ENCODE assay signal across 19 mouse cellular contexts in the genomic region with DNA sequence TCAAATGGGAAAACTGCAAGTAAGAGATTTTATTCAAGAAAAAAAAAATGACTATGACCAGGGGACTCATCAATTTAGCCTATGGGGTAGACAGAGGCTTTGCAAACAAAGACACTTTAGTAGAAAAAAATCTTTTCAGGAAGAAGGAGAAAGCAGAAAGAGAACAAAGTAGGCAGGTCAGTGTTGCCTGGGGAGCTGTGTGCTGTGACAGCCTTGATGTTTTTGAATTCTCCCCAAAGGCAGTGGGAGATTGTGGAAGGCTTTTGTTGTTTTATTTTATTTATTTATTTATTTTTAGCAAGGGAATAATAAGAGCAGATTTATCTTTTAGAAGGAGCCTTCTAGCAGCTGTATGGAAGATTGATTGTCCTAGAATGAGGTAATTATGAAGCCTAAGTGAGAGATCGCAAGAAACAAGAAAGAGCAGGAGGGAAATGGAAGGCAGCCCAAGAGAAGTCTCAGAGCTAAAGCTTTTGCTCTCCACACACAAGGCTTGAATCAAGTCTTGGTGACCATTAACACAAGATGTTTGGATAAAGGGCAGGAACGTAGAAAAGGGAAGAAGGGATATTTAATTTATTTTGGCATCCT.
DNase-seq lines count a peak whose midpoint lies in the region; ATAC-seq and TF ChIP-seq lines count a peak whose summit lies in the region.
"Had no signal": no experiment of that assay in that cellular context is flagged by ENCODE, and none has a peak within 500 bp of the region (broad histone marks: within the 10 kb centered on the region; RNA-seq: fewer than 3 reads in every experiment).

No protein-coding gene starts in this region.

- H3K36me3 ChIP-seq in forebrain, embryonic 13.5 days (ENCODE audit: poor library complexity, severe bottlenecking) = no peaks in the 10 kb centered on the region
- H3K36me3 ChIP-seq in forebrain, embryonic 12.5 days (replicated peaks) = no peaks in the 10 kb centered on the region
- no peaks in the 10 kb centered on the region for H3K36me3 ChIP-seq in hindbrain, embryonic 15.5 days
- H3K36me3 ChIP-seq in midbrain, embryonic 15.5 days (replicated peaks) = no peaks in the 10 kb centered on the region
- H3K36me3 ChIP-seq: heart, embryonic 15.5 days; stomach, embryonic 15.5 days had no signal

- no peaks in the 10 kb centered on the region for H3K27me3 ChIP-seq in forebrain, embryonic 13.5 days
- H3K27me3 ChIP-seq in forebrain, embryonic 12.5 days = no peaks in the 10 kb centered on the region
- H3K27me3 ChIP-seq in hindbrain, embryonic 15.5 days = no peaks in the 10 kb centered on the region
- H3K27me3 ChIP-seq in midbrain, embryonic 15.5 days (replicated peaks) = no peaks in the 10 kb centered on the region
- H3K27me3 ChIP-seq in cerebellum, adult 2 months (ENCODE audit: control insufficient read depth, insufficient read depth, low read length) = no peaks in the 10 kb centered on the region
- H3K27me3 ChIP-seq: CH12.LX; heart, embryonic 15.5 days; stomach, embryonic 15.5 days had no signal

- no peaks in the 10 kb centered on the region for H3K4me1 ChIP-seq in forebrain, embryonic 13.5 days
- H3K4me1 ChIP-seq in forebrain, embryonic 12.5 days = no peaks in the 10 kb centered on the region
- H3K4me1 ChIP-seq in hindbrain, embryonic 15.5 days (replicated peaks) = no peaks in the 10 kb centered on the region
- no peaks in the 10 kb centered on the region for H3K4me1 ChIP-seq in midbrain, embryonic 15.5 days
- H3K4me1 ChIP-seq in cerebellum, adult 2 months (ENCODE audit: control insufficient read depth, insufficient read depth, low read length) = no peaks in the 10 kb centered on the region
- H3K4me1 ChIP-seq: heart, embryonic 15.5 days; stomach, embryonic 15.5 days had no signal

- H3K9me3 ChIP-seq in forebrain, embryonic 13.5 days (replicated peaks) = no peaks in the 10 kb centered on the region
- H3K9me3 ChIP-seq in forebrain, embryonic 12.5 days = no peaks in the 10 kb centered on the region
- no peaks in the 10 kb centered on the region for H3K9me3 ChIP-seq in hindbrain, embryonic 15.5 days
- no peaks in the 10 kb centered on the region for H3K9me3 ChIP-seq in midbrain, embryonic 15.5 days
- H3K9me3 ChIP-seq: heart, embryonic 15.5 days; stomach, embryonic 15.5 days had no signal

- H3K27ac ChIP-seq in forebrain, embryonic 13.5 days = no peak overlapping the region
- H3K27ac ChIP-seq in forebrain, embryonic 12.5 days = no peak overlapping the region
- H3K27ac ChIP-seq in hindbrain, embryonic 15.5 days (replicated peaks) = 0 out of 2 replicates have a peak overlapping the region, but pooled peaks have one; percentile 38
- H3K27ac ChIP-seq in midbrain, embryonic 15.5 days = no peak overlapping the region
- H3K27ac ChIP-seq in cerebellum, adult 2 months (ENCODE audit: insufficient read depth, low read length) = no peak overlapping the region
- H3K27ac ChIP-seq: heart, adult 2 months; heart, embryonic 15.5 days; stomach, embryonic 15.5 days had no signal

- WGBS in forebrain, embryonic 13.5 days = 12% methylated on average over 2 of the region's 2 CpGs
- WGBS in forebrain, embryonic 12.5 days = 19% methylated on average over 2 of the region's 2 CpGs
- 9% methylated on average over 2 of the region's 2 CpGs for WGBS in hindbrain, embryonic 15.5 days
- 20% methylated on average over 2 of the region's 2 CpGs for WGBS in midbrain, embryonic 15.5 days
- 22% methylated on average over 2 of the region's 2 CpGs for WGBS in cerebellum, adult 2 months

- no peak for TF ChIP-seq POLR2A in cerebellum, adult 2 months (IDR thresholded peaks at IDR 0.05; ENCODE audit: borderline replicate concordance, insufficient read depth, low read length)

- peak; percentile 38; the same call in 1 of the 2 replicates for ATAC-seq in forebrain, embryonic 13.5 days
- ATAC-seq in forebrain, embryonic 12.5 days (ENCODE audit: low FRiP score) = no peak
- peak; percentile 38; the same call in 1 of the 2 replicates for ATAC-seq in hindbrain, embryonic 15.5 days (ENCODE audit: low FRiP score, low read depth)
- ATAC-seq in midbrain, embryonic 15.5 days (replicated peaks) = peak; percentile 65; the same call in 1 of the 2 replicates

- H3K9ac ChIP-seq in forebrain, embryonic 13.5 days = no peak overlapping the region
- no peak overlapping the region for H3K9ac ChIP-seq in forebrain, embryonic 12.5 days
- no peak overlapping the region for H3K9ac ChIP-seq in hindbrain, embryonic 15.5 days
- no peak overlapping the region for H3K9ac ChIP-seq in midbrain, embryonic 15.5 days
- H3K9ac ChIP-seq: heart, embryonic 15.5 days; stomach, embryonic 15.5 days had no signal

- no peak overlapping the region for H3K4me2 ChIP-seq in forebrain, embryonic 13.5 days
- H3K4me2 ChIP-seq in forebrain, embryonic 12.5 days = no peak overlapping the region
- no peak overlapping the region for H3K4me2 ChIP-seq in hindbrain, embryonic 15.5 days
- H3K4me2 ChIP-seq in midbrain, embryonic 15.5 days = no peak overlapping the region
- H3K4me2 ChIP-seq: heart, embryonic 15.5 days; stomach, embryonic 15.5 days had no signal

- no peak for TF ChIP-seq CTCF in cerebellum, adult 2 months (IDR thresholded peaks at IDR 0.05; ENCODE audit: borderline replicate concordance, insufficient read depth, low read depth, low read length)

- H3K4me3 ChIP-seq in forebrain, embryonic 13.5 days = no peak overlapping the region
- H3K4me3 ChIP-seq in forebrain, embryonic 12.5 days (replicated peaks) = no peak overlapping the region
- H3K4me3 ChIP-seq in hindbrain, embryonic 15.5 days = no peak overlapping the region
- no peak overlapping the region for H3K4me3 ChIP-seq in midbrain, embryonic 15.5 days
- no peak overlapping the region for H3K4me3 ChIP-seq in cerebellum, adult 2 months (replicated peaks; ENCODE audit: insufficient read depth, low read depth, low read length)
- H3K4me3 ChIP-seq: heart, adult 2 months; heart, embryonic 15.5 days; stomach, embryonic 15.5 days had no signal

- peak; percentile 23 for DNase-seq in embryo, embryonic 10.5 days (ENCODE audit: low spot score)
- no peak for DNase-seq in thymus, postnatal 36 days
- DNase-seq in cerebellum, adult 2 months = no peak
- no peak for DNase-seq in adrenal gland, adult 18-20 months (ENCODE audit: low spot score in 2 of 2)
- DNase-seq: adrenal gland, postnatal 14 days; cerebellum, adult 8-10 months; heart, adult 2 months; kidney, adult 2 months; kidney, postnatal 4 days; left cerebral cortex, postnatal 4 days; lung, adult 2 months; lung, postnatal 4 days had no signal
